Mouse (Mus musculus): ENCODE measurements around the gene Crocc.

Crocc gene

GRCm38 (mm10) chr4:141060426-141061301 is at the start of gene Crocc:
Gene Crocc, minus strand, starts transcription at chr4:141060550.
- DNase-seq (ENCODE audit: low spot score) = peak; percentile 100

GRCm38 (mm10) chr4:141108196-141108732 is 47.9 kb upstream of the Crocc start:
- DNase-seq (ENCODE audit: low spot score) = peak; percentile 18

- no peak for DNase-seq (ENCODE audit: low spot score)
These were observed 46.3 kb upstream of the Crocc start for GRCm38 (mm10) chr4:141106526-141107183.

GRCm38 (mm10) chr4:141101855-141102254 is 41.5 kb upstream of the Crocc start:
- peak; percentile 72 for DNase-seq (ENCODE audit: low spot score)

- no peak for DNase-seq (ENCODE audit: low spot score)
These were observed 40.9 kb upstream of the Crocc start for GRCm38 (mm10) chr4:141101291-141101690.

GRCm38 (mm10) chr4:141099956-141100355 is 39.6 kb upstream of the Crocc start:
- DNase-seq (ENCODE audit: low spot score) = no peak

GRCm38 (mm10) chr4:141098935-141099334 is 38.6 kb upstream of the Crocc start:
- DNase-seq (ENCODE audit: low spot score) = no peak

GRCm38 (mm10) chr4:141096710-141097109 is 36.4 kb upstream of the Crocc start:
- no peak for DNase-seq (ENCODE audit: low spot score)

- DNase-seq (ENCODE audit: low spot score) = no peak
These were observed 34.7 kb upstream of the Crocc start for GRCm38 (mm10) chr4:141095016-141095415.

GRCm38 (mm10) chr4:141088714-141089113 is 28.4 kb upstream of the Crocc start:
- DNase-seq (ENCODE audit: low spot score) = no peak

- DNase-seq (ENCODE audit: low spot score) = no peak
These were observed 27.7 kb upstream of the Crocc start, which contains the start of gene Spata21 for GRCm38 (mm10) chr4:141088033-141088432. Gene Spata21, plus strand, starts transcription at chr4:141088333.

GRCm38 (mm10) chr4:141086862-141087261 is 26.5 kb upstream of the Crocc start:
- DNase-seq (ENCODE audit: low spot score) = no peak

- DNase-seq (ENCODE audit: low spot score) = no peak
These were observed 18.3 kb upstream of the Crocc start for GRCm38 (mm10) chr4:141078510-141079137.

- DNase-seq (ENCODE audit: low spot score) = peak; percentile 98
These were observed 17.5 kb upstream of the Crocc start, which contains the start of gene Necap2 for GRCm38 (mm10) chr4:141077681-141078509. Gene Necap2, minus strand, starts transcription at chr4:141078357.

GRCm38 (mm10) chr4:141076761-141077506 is 16.6 kb upstream of the Crocc start:
- DNase-seq (ENCODE audit: low spot score) = no peak

- no peak for DNase-seq (ENCODE audit: low spot score)
These were observed 13.8 kb upstream of the Crocc start for GRCm38 (mm10) chr4:141074109-141074508.

GRCm38 (mm10) chr4:141073661-141074060 is 13.3 kb upstream of the Crocc start:
- DNase-seq (ENCODE audit: low spot score) = no peak

- no peak for DNase-seq (ENCODE audit: low spot score)
These were observed 12.2 kb upstream of the Crocc start for GRCm38 (mm10) chr4:141072502-141072901.

GRCm38 (mm10) chr4:141069731-141070130 is 9.4 kb upstream of the Crocc start:
- DNase-seq (ENCODE audit: low spot score) = no peak

- no peak for DNase-seq (ENCODE audit: low spot score)
These were observed 8.3 kb upstream of the Crocc start for GRCm38 (mm10) chr4:141068655-141069054.
